Mouse (Mus musculus): Measurements from ENCODE around the gene Lbhd1.
A peak's percentile ranks its signal among the peaks of the same experiment; 100 is the strongest.
"Not testable (repeated sequence)": the region's sequence is repeated elsewhere in the genome, so short reads cannot be mapped to it uniquely, and the experiment has no call there.

Lbhd1 gene

GRCm38 (mm10) chr19:8872266-8872840 lies 11.2 kb upstream of the Lbhd1 start:
- DNase-seq, result no peak

GRCm38 (mm10) chr19:8875031-8875430 lies 8.5 kb upstream of the Lbhd1 start:
- no peak for DNase-seq

GRCm38 (mm10) chr19:8880311-8881033 lies 3.1 kb upstream of the Lbhd1 start, which contains the start of gene Uqcc3:
Gene Uqcc3 (minus strand): TSS chr19:8880923.
- peak; percentile 93 for DNase-seq

GRCm38 (mm10) chr19:8881034-8881392 lies 2.5 kb upstream of the Lbhd1 start:
- no peak for DNase-seq

GRCm38 (mm10) chr19:8886916-8887584 lies 3.5 kb downstream of the Lbhd1 start:
- DNase-seq, result no peak

GRCm38 (mm10) chr19:8887585-8888463 lies 4.3 kb downstream of the Lbhd1 start:
- no peak for DNase-seq

- peak; percentile 95 for DNase-seq
Measured at GRCm38 (mm10) chr19:8888511-8889385, 5.2 kb downstream of the Lbhd1 start, which contains the start of the genes 1810009A15Rik and Gm49416. Gene 1810009A15Rik (plus strand): TSS chr19:8888853. Gene Gm49416 (plus strand): TSS chr19:8888926.

GRCm38 (mm10) chr19:8892829-8893766 lies 9.6 kb downstream of the Lbhd1 start, which contains the start of gene Ints5:
Gene Ints5 (plus strand): TSS chr19:8893005.
- DNase-seq, result peak; percentile 87

- no peak for DNase-seq
Measured at GRCm38 (mm10) chr19:8895397-8895960, 11.9 kb downstream of the Lbhd1 start.

- not testable (repeated sequence) for DNase-seq
Measured at GRCm38 (mm10) chr19:8896231-8896630, 12.7 kb downstream of the Lbhd1 start.

- DNase-seq, result peak; percentile 15
Measured at GRCm38 (mm10) chr19:8897211-8897864, 13.8 kb downstream of the Lbhd1 start.

- peak; percentile 93 for DNase-seq
Measured at GRCm38 (mm10) chr19:8897865-8898495, 14.4 kb downstream of the Lbhd1 start, which contains the start of gene Ganab. Gene Ganab (plus strand): TSS chr19:8898071.

- no peak for DNase-seq
Measured at GRCm38 (mm10) chr19:8898576-8898975, 15.0 kb downstream of the Lbhd1 start.

GRCm38 (mm10) chr19:8899079-8899478 lies 15.5 kb downstream of the Lbhd1 start:
- no peak for DNase-seq

GRCm38 (mm10) chr19:8903412-8903811 lies 19.9 kb downstream of the Lbhd1 start:
- no peak for DNase-seq

GRCm38 (mm10) chr19:8908531-8908930 lies 25.0 kb downstream of the Lbhd1 start:
- no peak for DNase-seq

- DNase-seq, result no peak
Measured at GRCm38 (mm10) chr19:8911810-8912209, 28.3 kb downstream of the Lbhd1 start.

- DNase-seq, result no peak
Measured at GRCm38 (mm10) chr19:8914212-8914611, 30.7 kb downstream of the Lbhd1 start.

GRCm38 (mm10) chr19:8919000-8919399 lies 35.5 kb downstream of the Lbhd1 start:
- DNase-seq, result no peak

Data from thymus, postnatal 25 days (tissue).